Mouse (Mus musculus) intestine, embryonic 14.5 days (tissue): ENCODE results near the gene Shh. TPM values are rescaled to one million over a fixed set of nuclear protein-coding genes. Genes with fewer than 3 reads are reported as not detected.

Source experiments
- ATAC-seq: fragments of 200-750 bp; cut with Nextera tagmentation; replicated peaks from 2 replicates; pipeline ENCODE4 v1.8.0; 2017; ENCODE audit warnings: low read depth, moderate number of reproducible peaks, moderate TSS enrichment, moderate library complexity; ENCODE audit not compliant: low FRiP score, low TSS enrichment
- DNase-seq: peaks from one replicate; pipeline ENCODE4 v3.0.0-alpha.2; 2018; ENCODE audit warnings: low spot score
- H3K27ac ChIP-seq: fragments of 300-500 bp; sonication (generic); 2 replicates; pipeline ENCODE4 v1.5.1; 2014; ENCODE audit warnings: low read depth, mild to moderate bottlenecking, control low read depth
- H3K27me3 ChIP-seq: fragments of 300-500 bp; sonication (generic); replicated peaks from 2 replicates; pipeline ENCODE4 v1.6.1; 2014; ENCODE audit warnings: low read length, control low read depth; ENCODE audit not compliant: control insufficient read depth, insufficient read depth
- H3K36me3 ChIP-seq: fragments of 300-500 bp; sonication (generic); 2 replicates; pipeline ENCODE4 v1.6.1; 2014; ENCODE audit warnings: low read length, control low read depth; ENCODE audit not compliant: control insufficient read depth, insufficient read depth
- H3K4me1 ChIP-seq: fragments of 300-500 bp; sonication (generic); replicated peaks from 2 replicates; pipeline ENCODE4 v1.6.1; 2014; ENCODE audit warnings: low read length, control low read depth, mixed read lengths; ENCODE audit not compliant: control insufficient read depth, insufficient read depth
- H3K4me2 ChIP-seq: fragments of 300-500 bp; sonication (generic); 2 replicates; pipeline ENCODE4 v1.6.1; 2014; ENCODE audit warnings: low read length
- H3K4me3 ChIP-seq: fragments of 300-500 bp; sonication (generic); 2 replicates; pipeline ENCODE4 v1.5.1; 2014; ENCODE audit warnings: low read depth, low read length, control low read depth, mixed read lengths
- H3K9ac ChIP-seq: fragments of 300-500 bp; sonication (generic); 2 replicates; pipeline ENCODE4 v1.6.1; 2014; ENCODE audit warnings: mild to moderate bottlenecking, low read length
- H3K9me3 ChIP-seq: fragments of 300-500 bp; sonication (generic); 2 replicates; pipeline ENCODE4 v1.6.1; 2016; ENCODE audit warnings: low read length, control low read depth; ENCODE audit not compliant: control insufficient read depth
- WGBS: fragments of 180-500 bp; shearing (Covaris S2); extraction: QIAGEN DNeasy Blood & Tissue Kit; methylation state at CpG from one replicate; pipeline ENCODE4 v1.1.7; 2014; 5-methylcytosine and 5-hydroxymethylcytosine counted together
- polyA plus RNA-seq: library from polyadenylated mRNA; unstranded; fragments of >200 nt; fragmentation: Nextera tagmentation; extraction: Ambion mirVana; gene quantifications from 2 replicates; pipeline ENCODE4 v1.2.1, GENCODE M21; 2014

Gene Shh
- polyA plus RNA-seq, 1 experiment from 2014 or later: 7.8 TPM

DNA sequence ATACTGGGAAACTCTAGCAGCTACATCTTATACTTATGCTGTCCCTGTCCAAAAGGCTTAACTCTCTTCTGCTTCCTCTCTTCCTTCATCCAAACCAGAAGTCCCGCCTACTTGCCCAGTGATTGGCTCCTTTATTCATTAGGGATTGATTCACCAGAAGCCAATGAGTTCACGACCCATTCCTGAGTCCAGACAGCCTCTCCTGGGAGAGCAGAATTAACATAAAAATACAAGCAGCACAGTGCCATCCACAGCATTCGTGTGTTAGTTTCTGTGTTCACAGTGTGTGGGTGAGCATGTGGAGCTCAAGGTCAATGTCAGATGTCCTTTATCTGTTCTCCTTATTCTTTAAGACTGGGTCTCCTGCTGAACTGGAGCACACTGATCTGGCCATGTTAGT is 13.5 kb downstream of the Shh start:
- no peak overlapping the region for H3K4me3 ChIP-seq
- H3K27ac ChIP-seq: no peak overlapping the region
- 38% methylated on average over 3 of the region's 3 CpGs for WGBS
- no peaks in the 10 kb centered on the region for H3K36me3 ChIP-seq
- peaks cover 32% of the 10 kb centered on the region for H3K27me3 ChIP-seq
- peak; percentile 28 for DNase-seq
- no peak for ATAC-seq
- H3K9ac ChIP-seq: no peak overlapping the region
- H3K4me1 ChIP-seq: 0 out of 2 replicates have a peak, but pooled peaks cover 4% of the 10 kb centered on the region
- no peak overlapping the region for H3K4me2 ChIP-seq
- H3K9me3 ChIP-seq: no peaks in the 10 kb centered on the region

DNA sequence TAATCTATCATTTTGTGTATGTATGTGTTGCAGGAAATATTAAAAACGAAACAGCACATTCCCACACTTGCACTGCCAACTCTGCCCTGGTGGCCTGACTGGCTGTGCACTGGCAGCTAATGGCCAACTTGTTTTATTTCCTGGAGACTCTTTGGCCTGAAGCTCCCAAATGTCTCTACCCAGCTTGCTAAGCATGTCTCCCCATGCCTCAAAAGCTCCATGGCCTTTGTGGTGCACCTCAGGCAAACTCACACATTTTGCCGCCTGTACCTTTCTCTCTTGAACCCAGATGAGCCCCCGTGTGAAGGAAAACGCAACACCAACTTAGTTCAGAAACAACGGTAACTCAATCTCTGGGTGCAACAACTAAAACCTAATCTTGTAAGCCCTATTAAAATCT is 14.0 kb downstream of the Shh start:
- Histone ChIP-seq H3K9ac (no peak overlapping the region), H3K4me2 (no peak overlapping the region), H3K4me3 (no peak overlapping the region), H3K9me3 (no peaks in the 10 kb centered on the region), H3K36me3 (no peaks in the 10 kb centered on the region), H3K27ac (no peak overlapping the region), H3K4me1 (0 out of 2 replicates have a peak, but pooled peaks cover under 1% of the 10 kb centered on the region), H3K27me3 (peaks cover 28% of the 10 kb centered on the region)
- WGBS: 83% methylated on average over 5 of the region's 5 CpGs
- no peak for ATAC-seq
- DNase-seq: peak; percentile 35

DNA sequence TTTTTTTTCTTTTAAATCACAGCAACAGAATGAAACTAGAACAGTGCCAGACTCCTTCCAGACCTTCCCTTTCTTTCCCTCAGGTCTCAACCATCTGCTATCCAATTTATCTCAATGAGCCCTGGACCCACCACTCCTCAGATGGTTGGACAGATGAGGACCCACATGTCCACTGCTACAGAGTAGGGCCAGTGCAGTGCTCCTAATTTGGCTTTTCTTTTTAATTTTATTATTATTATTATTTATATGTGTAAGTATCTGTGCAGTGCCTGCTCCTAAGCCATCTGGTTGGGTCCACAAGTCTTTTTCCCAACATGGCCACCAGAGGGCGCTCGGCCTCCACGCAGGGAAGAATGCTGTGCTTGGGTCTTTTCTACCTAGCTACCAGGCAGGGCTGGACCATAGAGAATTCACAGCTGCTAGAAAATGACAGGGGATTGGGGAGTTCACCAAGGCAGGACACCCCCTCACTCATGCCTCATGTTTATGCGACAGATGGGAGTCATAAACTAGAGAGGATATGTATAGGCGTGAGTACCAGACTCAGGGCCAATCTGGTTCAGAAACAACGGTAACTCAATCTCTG is 15.9 kb downstream of the Shh start:
- peak; percentile 71 for ATAC-seq
- peaks cover 8% of the 10 kb centered on the region for H3K27me3 ChIP-seq
- H3K36me3 ChIP-seq: no peaks in the 10 kb centered on the region
- DNase-seq: peak; percentile 95
- no peaks in the 10 kb centered on the region for H3K4me1 ChIP-seq
- no peaks in the 10 kb centered on the region for H3K9me3 ChIP-seq
- 26% methylated on average over 6 of the region's 6 CpGs for WGBS
- no peak overlapping the region for H3K27ac ChIP-seq
- no peak overlapping the region for H3K4me3 ChIP-seq
- H3K4me2 ChIP-seq: no peak overlapping the region
- H3K9ac ChIP-seq: no peak overlapping the region

DNA sequence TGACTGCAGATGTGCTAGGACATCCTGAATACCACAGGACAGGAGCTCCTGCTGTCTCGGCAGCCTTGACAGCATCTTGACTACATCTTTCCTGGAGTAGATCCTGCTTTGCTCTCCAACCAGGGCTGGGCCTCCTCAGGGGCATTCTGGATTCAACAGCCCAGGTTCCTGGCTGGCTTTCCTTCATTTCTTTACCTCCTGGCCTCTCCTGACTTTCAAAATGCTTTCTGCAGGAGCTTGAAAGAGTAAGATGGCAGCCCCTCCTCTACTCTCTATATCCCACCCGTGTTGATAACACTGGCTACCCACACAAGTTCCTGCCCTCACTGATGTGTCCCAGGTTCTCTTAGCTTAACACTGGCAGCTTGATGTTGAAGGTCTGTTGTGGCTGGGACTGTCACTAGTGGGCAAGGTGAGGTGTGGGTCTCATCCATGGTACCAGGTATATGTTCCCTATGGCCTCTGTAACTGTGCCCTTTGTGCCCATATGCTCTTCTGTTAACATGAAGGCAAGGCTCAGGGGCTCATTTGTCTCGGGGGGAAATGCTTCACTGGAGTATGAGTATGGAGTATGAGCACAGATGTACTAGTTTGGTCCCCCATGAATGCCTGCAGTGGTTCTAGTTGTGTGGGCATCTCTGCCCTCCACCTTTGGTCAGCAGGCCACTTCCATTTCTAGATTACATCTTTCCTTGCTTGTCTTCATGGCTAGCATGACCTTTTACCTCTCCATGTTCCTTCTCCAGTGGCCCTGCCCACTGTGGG is 16.7 kb downstream of the Shh start:
- no peaks in the 10 kb centered on the region for H3K4me1 ChIP-seq
- DNase-seq: peak; percentile 48
- H3K4me2 ChIP-seq: no peak overlapping the region
- H3K9me3 ChIP-seq: no peaks in the 10 kb centered on the region
- H3K27me3 ChIP-seq: no peaks in the 10 kb centered on the region; the same call in 1 of the 2 replicates
- no peak overlapping the region for H3K27ac ChIP-seq
- no peak overlapping the region for H3K9ac ChIP-seq
- no peak for ATAC-seq
- no peak overlapping the region for H3K4me3 ChIP-seq
- WGBS: 63% methylated on average over 3 of the region's 3 CpGs
- H3K36me3 ChIP-seq: no peaks in the 10 kb centered on the region

DNA sequence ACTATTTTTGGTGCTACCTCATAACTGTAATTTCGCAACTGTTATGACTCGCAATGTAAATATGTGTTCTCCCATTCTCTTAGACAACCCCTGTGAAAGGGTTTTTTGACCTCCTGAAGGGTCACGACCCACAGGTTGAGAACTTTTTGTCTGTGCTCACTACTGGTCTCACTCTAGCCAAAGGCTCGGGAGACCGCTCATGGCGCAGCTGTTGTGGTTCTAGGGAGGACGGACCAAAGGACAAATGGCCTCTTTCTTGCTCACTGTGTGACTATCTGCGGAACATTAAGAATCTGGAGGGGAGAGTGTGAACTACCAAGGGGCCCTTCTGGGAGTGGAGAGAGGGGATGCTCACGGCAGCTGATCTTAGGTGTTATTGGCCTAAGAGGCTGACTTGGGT is 41.1 kb downstream of the Shh start:
- no peak overlapping the region for H3K9ac ChIP-seq
- 0 out of 2 replicates have a peak, but pooled peaks cover 1% of the 10 kb centered on the region for H3K36me3 ChIP-seq
- H3K4me2 ChIP-seq: no peak overlapping the region
- DNase-seq: no peak
- no peak overlapping the region for H3K4me3 ChIP-seq
- H3K27me3 ChIP-seq: no peaks in the 10 kb centered on the region
- 91% methylated on average over 9 of the region's 9 CpGs for WGBS
- no peaks in the 10 kb centered on the region for H3K4me1 ChIP-seq
- no peak for ATAC-seq
- H3K9me3 ChIP-seq: no peaks in the 10 kb centered on the region
- no peak overlapping the region for H3K27ac ChIP-seq

DNA sequence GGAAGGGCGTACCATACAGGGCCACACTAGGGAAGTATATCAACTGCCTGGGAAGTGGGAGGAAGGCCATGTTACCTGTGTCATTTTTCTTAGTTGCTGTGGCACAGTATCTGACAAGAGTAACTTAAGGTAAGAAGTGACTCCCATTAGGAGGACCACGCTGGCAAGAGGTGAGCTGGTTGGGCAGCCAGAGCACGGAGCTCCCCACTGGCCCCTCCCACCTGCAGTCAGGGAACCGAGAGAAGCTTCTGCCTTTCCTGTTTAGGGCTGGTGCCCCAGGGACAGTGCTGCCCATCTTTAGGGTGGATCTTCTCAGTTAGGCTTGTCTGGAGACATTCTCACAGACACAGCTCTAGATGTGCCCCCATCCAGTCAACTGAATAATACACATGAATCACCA is 43.3 kb downstream of the Shh start:
- no peaks in the 10 kb centered on the region for H3K4me1 ChIP-seq
- H3K27ac ChIP-seq: no peak overlapping the region
- no peak for ATAC-seq

DNA sequence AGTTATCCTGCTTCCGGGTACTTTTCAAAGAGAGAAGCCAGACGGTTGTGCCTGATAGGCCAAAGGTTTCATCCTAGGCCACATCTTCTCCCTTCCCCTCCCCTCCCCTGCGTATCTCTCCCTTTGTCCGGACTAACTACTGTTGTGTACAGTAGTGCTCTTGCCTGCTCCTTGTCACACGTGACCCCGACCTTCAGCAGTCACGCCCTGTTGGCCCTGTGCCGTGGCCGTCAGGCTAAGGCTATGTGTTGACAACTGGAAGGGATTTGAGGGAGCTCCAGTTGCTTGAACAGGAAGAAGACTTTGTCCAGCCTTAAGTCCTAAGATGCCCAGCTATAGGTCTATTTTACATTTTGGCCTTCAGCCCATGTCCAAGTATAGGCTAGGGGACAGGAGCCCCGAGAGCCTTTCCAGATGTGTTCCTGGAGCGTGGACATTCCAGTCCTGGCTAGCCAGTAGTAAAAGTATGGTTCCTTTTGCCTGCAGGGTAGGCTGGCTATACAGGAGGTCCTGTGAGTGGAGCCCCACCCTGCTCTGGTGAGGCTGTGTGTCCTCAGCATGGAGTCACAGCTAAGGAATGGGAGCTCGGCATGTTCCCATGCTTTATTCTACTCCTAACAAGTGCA is 47.3 kb downstream of the Shh start:
- DNase-seq (no peak), ATAC-seq (no peak)
- no peak overlapping the region for H3K4me3 ChIP-seq
- H3K9ac ChIP-seq: no peak overlapping the region
- 90% methylated on average over 12 of the region's 12 CpGs for WGBS
- H3K36me3 ChIP-seq: peaks cover 62% of the 10 kb centered on the region
- no peak overlapping the region for H3K27ac ChIP-seq
- H3K4me2 ChIP-seq: no peak overlapping the region
- H3K27me3 ChIP-seq: no peaks in the 10 kb centered on the region
- no peaks in the 10 kb centered on the region for H3K9me3 ChIP-seq
- no peaks in the 10 kb centered on the region for H3K4me1 ChIP-seq

More for the DNA sequence above, 43.3 kb downstream of the Shh start:
- H3K9me3 ChIP-seq: no peaks in the 10 kb centered on the region
- peaks cover 21% of the 10 kb centered on the region; the same call in 1 of the 2 replicates for H3K36me3 ChIP-seq
- WGBS: 59% methylated on average over 4 of the region's 4 CpGs
- H3K9ac ChIP-seq: no peak overlapping the region
- H3K4me2 ChIP-seq: no peak overlapping the region
- no peak overlapping the region for H3K4me3 ChIP-seq
- no peak for DNase-seq
- no peaks in the 10 kb centered on the region for H3K27me3 ChIP-seq

DNA sequence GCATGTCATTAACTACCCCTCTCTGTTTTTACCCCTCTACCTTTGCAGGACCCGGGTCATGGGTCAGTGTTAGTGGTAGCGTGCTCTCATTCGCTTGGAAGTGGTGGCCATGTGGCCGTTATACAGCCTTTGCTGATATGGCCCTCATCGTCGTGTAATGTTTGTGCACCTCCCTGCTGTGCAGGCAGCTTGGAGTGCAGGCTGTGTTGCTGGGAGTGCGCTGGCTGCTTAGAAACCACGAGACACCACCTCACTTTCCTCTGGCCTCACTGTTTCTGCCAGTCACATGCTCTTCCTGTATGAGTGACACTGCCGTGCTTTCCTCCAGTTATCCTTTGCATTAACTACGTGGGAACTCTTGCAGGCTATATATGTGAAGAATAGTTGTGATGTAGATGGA is 48.3 kb downstream of the Shh start:
- Histone ChIP-seq H3K9ac (no peak overlapping the region), H3K27ac (no peak overlapping the region), H3K4me2 (no peak overlapping the region), H3K9me3 (no peaks in the 10 kb centered on the region), H3K4me1 (no peaks in the 10 kb centered on the region), H3K36me3 (peaks cover 72% of the 10 kb centered on the region), H3K4me3 (no peak overlapping the region), H3K27me3 (no peaks in the 10 kb centered on the region)
- ATAC-seq (no peak), DNase-seq (no peak)
- WGBS: 85% methylated on average over 10 of the region's 10 CpGs
